Mouse (Mus musculus) embryonic facial prominence, embryonic 14.5 days (tissue): ENCODE measurements around the gene Rapgef6. TPM values are rescaled to one million over a fixed set of nuclear protein-coding genes. Genes with fewer than 3 reads are reported as not detected.
A peak's percentile ranks its signal among the peaks of the same experiment; 100 is the strongest.

Experiments used
- ATAC-seq: fragments of 200-750 bp; cut with Nextera tagmentation; 2 replicates; pipeline ENCODE4 v1.8.0; 2017; ENCODE audit warnings: low read depth, moderate number of reproducible peaks, moderate TSS enrichment
- DNase-seq: peaks from one replicate; pipeline ENCODE4 v3.0.0-alpha.2; 2015; ENCODE audit warnings: low spot score
- H3K27ac ChIP-seq: fragments of 300-500 bp; sonication (generic); replicated peaks from 2 replicates; pipeline ENCODE4 v1.5.1; 2014; ENCODE audit warnings: low read depth, mild to moderate bottlenecking, low read length, moderate library complexity
- H3K27me3 ChIP-seq: fragments of 300-500 bp; sonication (generic); replicated peaks from 2 replicates; pipeline ENCODE4 v1.6.1; 2014; ENCODE audit warnings: low read length; ENCODE audit not compliant: control insufficient read depth, insufficient read depth
- H3K36me3 ChIP-seq: fragments of 300-500 bp; sonication (generic); 2 replicates; pipeline ENCODE4 v1.6.1; 2014; ENCODE audit warnings: low read length, mixed read lengths; ENCODE audit not compliant: control insufficient read depth, insufficient read depth
- H3K4me1 ChIP-seq: fragments of 300-500 bp; sonication (generic); 2 replicates; pipeline ENCODE4 v1.6.1; 2014; ENCODE audit warnings: antibody characterized with exemption, low read length; ENCODE audit not compliant: control insufficient read depth, insufficient read depth
- H3K4me2 ChIP-seq: fragments of 300-500 bp; sonication (generic); 2 replicates; pipeline ENCODE4 v1.6.1; 2014; ENCODE audit warnings: low read depth, mild to moderate bottlenecking, low read length, moderate library complexity, mixed read lengths
- H3K4me3 ChIP-seq: fragments of 300-500 bp; sonication (generic); 2 replicates; pipeline ENCODE4 v1.5.1; 2014; ENCODE audit warnings: low read depth, mild to moderate bottlenecking, low read length
- H3K9ac ChIP-seq: fragments of 300-500 bp; sonication (generic); 2 replicates; pipeline ENCODE4 v1.6.1; 2014; ENCODE audit warnings: low read depth, mild to moderate bottlenecking, low read length, moderate library complexity, mixed read lengths
- H3K9me3 ChIP-seq: fragments of 300-500 bp; sonication (generic); 2 replicates; pipeline ENCODE4 v1.6.1; 2016; ENCODE audit warnings: low read length; ENCODE audit not compliant: control insufficient read depth
- WGBS: fragments of 180-500 bp; shearing (Covaris S2); extraction: QIAGEN DNeasy Blood & Tissue Kit; methylation state at CpG from one replicate; pipeline ENCODE4 v1.1.7; 2014; 5-methylcytosine and 5-hydroxymethylcytosine counted together
- polyA plus RNA-seq: library from polyadenylated mRNA; unstranded; fragments of >200 nt; fragmentation: Nextera tagmentation; extraction: Ambion mirVana; gene quantifications from 2 replicates; pipeline ENCODE4 v1.2.1, GENCODE M21; 2014

Rapgef6 gene
- polyA plus RNA-seq, 1 experiment from 2014 or later: 24.0 TPM

DNA sequence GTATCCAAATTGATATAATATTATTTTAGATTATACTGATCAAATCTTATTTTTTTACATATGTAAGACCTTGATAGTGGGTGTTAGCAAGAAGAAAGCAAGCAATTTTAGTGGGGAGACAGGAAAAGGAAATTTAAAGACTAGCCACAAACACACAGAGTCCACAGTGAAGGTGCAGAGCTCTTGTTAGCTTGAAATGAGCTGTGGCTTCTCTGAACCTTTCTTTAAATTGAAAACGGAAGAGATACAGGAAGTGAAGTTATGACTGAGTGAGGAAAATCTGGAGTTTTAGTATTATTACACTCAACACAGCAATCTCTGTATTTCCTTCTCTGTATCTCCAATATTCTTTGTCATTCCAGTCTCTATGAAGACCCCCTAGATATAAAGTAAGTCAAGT lies 104.3 kb downstream of the Rapgef6 start:
- H3K27ac ChIP-seq: no peak overlapping the region
- peaks cover 14% of the 10 kb centered on the region for H3K36me3 ChIP-seq
- H3K9ac ChIP-seq: no peak overlapping the region
- 89% methylated on average over 1 of the region's 1 CpGs for WGBS
- H3K4me3 ChIP-seq: no peak overlapping the region
- no peaks in the 10 kb centered on the region for H3K4me1 ChIP-seq
- no peaks in the 10 kb centered on the region for H3K9me3 ChIP-seq
- ATAC-seq (no peak), DNase-seq (no peak)
- no peak overlapping the region for H3K4me2 ChIP-seq
- no peaks in the 10 kb centered on the region for H3K27me3 ChIP-seq

DNA sequence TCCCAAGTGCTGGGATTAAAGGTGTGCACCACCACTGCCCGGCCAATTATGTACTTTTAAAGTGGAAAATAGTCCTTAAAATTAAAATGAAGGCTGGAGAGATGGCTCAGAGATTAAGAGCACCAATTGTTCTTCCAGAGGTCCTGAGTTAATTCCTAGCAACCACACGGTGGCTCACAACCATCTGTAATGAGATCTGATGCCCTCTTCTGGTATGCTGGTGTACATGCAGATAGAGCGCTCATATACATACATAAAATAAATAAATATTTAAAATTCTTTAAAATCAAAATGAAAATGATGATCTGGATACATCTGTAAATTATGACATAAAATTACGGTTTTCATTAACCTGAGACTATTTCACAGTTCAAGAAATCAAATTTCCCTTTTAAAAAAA lies 123.8 kb downstream of the Rapgef6 start:
- no peaks in the 10 kb centered on the region for H3K4me1 ChIP-seq
- H3K36me3 ChIP-seq: peaks cover 8% of the 10 kb centered on the region; the same call in 1 of the 2 replicates
- ATAC-seq (no peak), DNase-seq (no peak)
- WGBS: 96% methylated on average over 4 of the region's 4 CpGs
- H3K9me3 ChIP-seq: no peaks in the 10 kb centered on the region
- no peak overlapping the region for H3K9ac ChIP-seq
- no peak overlapping the region for H3K4me2 ChIP-seq
- no peak overlapping the region for H3K4me3 ChIP-seq
- H3K27ac ChIP-seq: no peak overlapping the region
- no peaks in the 10 kb centered on the region for H3K27me3 ChIP-seq

DNA sequence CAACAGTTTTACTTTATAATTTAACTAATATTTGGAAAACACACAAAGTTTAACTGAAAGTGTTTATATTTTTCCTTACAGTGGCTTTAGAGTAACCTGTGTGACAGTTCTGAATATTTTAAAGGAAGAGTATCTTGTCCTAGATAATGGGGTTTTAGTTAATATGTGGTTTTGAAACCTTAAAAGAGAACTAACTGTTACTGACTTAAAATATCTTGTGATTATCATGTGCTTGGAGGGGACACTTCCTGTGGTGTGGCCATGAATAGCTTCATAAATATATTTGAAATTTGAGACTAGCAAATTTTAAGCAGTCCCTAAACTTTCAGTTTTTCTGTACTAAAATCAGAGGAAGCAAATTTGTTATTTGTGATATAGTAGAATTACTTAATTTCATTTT lies 125.9 kb downstream of the Rapgef6 start:
- H3K27ac ChIP-seq: no peak overlapping the region
- DNase-seq (no peak), ATAC-seq (no peak)
- H3K36me3 ChIP-seq: peaks cover 9% of the 10 kb centered on the region; the same call in 1 of the 2 replicates
- no peaks in the 10 kb centered on the region for H3K27me3 ChIP-seq
- H3K9me3 ChIP-seq: no peaks in the 10 kb centered on the region
- H3K4me2 ChIP-seq: no peak overlapping the region
- H3K4me1 ChIP-seq: no peaks in the 10 kb centered on the region
- no peak overlapping the region for H3K4me3 ChIP-seq
- no peak overlapping the region for H3K9ac ChIP-seq

DNA sequence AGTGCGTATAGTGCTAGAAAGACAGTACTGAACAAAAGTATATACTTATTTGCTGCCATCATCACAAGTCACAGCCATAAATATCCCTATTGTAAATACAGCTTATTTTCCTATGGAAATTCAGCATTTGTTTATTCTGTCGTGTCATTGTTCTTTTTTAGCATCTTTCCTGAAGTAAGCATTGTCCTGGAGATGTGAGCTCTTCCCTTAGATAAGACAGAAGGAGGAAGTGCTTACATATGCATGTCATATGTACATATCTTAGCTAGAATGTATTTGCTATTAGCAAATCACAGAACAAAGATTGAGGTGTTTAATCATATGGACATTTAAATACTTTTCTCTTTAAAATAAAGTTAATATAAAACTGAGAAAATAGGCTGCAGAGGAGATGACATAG lies 132.8 kb downstream of the Rapgef6 start:
- H3K9ac ChIP-seq: no peak overlapping the region
- H3K36me3 ChIP-seq: peaks cover 26% of the 10 kb centered on the region
- 86% methylated on average over 2 of the region's 2 CpGs for WGBS
- no peaks in the 10 kb centered on the region for H3K27me3 ChIP-seq
- no peaks in the 10 kb centered on the region for H3K4me1 ChIP-seq
- DNase-seq (no peak), ATAC-seq (no peak)
- no peak overlapping the region for H3K27ac ChIP-seq
- H3K9me3 ChIP-seq: no peaks in the 10 kb centered on the region
- no peak overlapping the region for H3K4me2 ChIP-seq
- no peak overlapping the region for H3K4me3 ChIP-seq

DNA sequence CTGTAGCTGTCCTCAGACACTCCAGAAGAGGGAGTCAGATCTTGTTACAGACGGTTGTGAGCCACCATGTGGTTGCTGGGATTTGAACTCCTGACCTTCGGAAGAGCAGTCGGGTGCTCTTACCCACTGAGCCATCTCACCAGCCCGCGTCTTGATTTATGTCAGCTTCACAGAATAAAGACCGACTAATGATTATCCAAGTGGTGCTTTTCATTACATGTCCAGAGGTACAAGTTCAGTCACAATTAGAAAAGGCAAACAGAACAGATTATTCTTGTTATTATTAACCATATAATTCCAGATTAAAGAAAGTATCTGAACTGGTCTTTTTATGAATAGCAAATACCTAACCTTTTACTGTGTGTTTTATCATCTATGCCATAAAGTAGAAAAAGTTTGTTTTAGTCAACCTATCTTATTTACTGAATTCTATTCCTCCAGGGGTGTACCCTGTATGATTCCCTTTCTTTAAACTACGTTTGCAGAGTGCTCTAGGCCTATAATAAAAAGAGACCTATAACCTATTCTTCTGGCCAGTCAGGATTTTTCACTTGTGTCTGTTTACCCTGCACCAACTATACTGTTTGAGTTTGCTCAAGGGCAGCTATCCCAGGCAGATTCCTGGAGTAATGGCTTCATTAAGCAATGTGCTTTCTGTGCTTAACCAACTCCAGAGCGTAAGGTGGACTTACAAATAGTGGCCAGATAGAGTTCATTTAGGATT lies 151.1 kb downstream of the Rapgef6 start:
- H3K4me2 ChIP-seq: no peak overlapping the region
- WGBS: 77% methylated on average over 8 of the region's 8 CpGs
- H3K4me1 ChIP-seq: no peaks in the 10 kb centered on the region
- no peaks in the 10 kb centered on the region for H3K27me3 ChIP-seq
- H3K4me3 ChIP-seq: no peak overlapping the region
- ATAC-seq (no peak), DNase-seq (no peak)
- H3K9me3 ChIP-seq: no peaks in the 10 kb centered on the region
- H3K36me3 ChIP-seq: peaks cover 13% of the 10 kb centered on the region; the same call in 1 of the 2 replicates
- H3K9ac ChIP-seq: no peak overlapping the region
- H3K27ac ChIP-seq: no peak overlapping the region

DNA sequence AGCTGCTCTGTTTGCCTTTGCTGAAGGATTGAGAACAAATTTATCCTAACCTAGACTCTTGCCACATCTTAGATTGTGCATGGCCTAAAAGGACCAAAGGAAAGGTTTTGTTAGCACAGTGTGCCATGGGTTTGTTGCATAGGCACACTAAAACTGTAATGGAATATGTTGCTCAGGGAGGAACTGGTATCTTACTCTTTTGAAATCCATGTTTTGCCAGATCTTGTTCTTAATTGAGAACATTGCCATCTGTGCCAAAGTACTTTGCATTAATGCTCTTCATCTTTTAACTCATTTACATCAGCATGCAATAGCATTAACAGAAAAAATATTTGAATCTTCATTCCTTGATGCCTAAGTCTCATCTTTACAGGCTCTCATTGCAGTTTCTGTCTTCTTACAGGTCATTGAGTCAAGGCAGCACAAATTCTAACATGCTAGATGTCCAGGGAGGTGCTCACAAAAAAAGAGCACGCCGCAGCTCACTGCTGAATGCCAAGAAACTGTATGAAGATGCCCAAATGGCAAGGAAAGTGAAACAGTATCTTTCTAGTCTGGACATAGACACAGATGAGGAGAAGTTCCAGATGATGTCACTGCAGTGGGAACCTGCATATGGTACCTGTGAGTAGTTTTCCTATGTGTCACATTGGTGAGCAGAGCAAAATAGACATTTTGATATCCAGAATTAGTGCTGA lies 153.3 kb downstream of the Rapgef6 start:
- Histone ChIP-seq H3K4me3 (no peak overlapping the region), H3K4me1 (no peaks in the 10 kb centered on the region), H3K27me3 (no peaks in the 10 kb centered on the region), H3K4me2 (no peak overlapping the region), H3K9ac (no peak overlapping the region), H3K27ac (no peak overlapping the region), H3K36me3 (peaks cover 28% of the 10 kb centered on the region), H3K9me3 (no peaks in the 10 kb centered on the region)
- 100% methylated on average over 2 of the region's 2 CpGs for WGBS
- ATAC-seq (no peak), DNase-seq (no peak)

DNA sequence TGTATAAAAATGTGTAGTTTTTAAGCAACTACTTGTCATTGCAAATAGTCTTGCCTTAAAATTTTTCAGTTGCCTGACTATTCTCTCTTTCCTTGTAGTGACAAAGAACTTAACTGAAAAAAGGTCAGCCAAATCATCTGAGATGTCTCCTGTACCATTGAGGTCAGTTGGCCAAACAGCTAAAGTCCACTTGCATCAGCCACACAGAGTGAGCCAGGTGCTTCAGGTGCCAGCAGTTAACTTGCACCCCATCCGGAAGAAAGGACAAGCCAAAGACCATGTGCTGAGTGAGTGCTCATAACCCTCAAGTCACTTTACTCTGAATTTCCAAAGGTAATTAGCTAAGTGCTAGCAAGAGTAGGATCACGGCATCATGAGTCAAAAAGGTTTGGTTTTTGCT lies 156.5 kb downstream of the Rapgef6 start:
- H3K4me1 ChIP-seq: no peaks in the 10 kb centered on the region
- DNase-seq (no peak), ATAC-seq (no peak)
- WGBS: 90% methylated on average over 2 of the region's 2 CpGs
- peaks cover 35% of the 10 kb centered on the region for H3K36me3 ChIP-seq
- H3K4me2 ChIP-seq: no peak overlapping the region
- no peaks in the 10 kb centered on the region for H3K27me3 ChIP-seq
- no peaks in the 10 kb centered on the region for H3K9me3 ChIP-seq
- no peak overlapping the region for H3K9ac ChIP-seq
- H3K27ac ChIP-seq: no peak overlapping the region
- H3K4me3 ChIP-seq: no peak overlapping the region

DNA sequence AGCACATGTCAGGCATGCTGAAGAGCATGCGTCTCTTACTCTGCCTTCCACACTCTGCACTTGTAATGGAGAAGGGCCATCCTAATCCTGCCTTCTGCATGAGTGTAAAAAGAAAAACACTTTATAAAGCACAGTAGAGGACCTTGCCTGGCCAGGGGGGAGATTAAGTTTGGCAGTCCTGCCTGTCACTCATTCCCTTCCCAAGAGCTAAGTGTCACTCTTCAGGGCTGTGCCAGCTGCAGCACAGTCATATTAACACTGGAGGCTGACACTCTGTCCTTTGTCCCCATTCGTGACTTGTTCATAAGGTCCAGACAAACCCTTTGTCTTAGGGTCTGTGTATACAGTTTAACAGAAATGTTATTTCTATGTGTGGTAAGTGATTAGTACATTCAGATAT lies 162.2 kb downstream of the Rapgef6 start:
- H3K4me1 ChIP-seq: no peaks in the 10 kb centered on the region
- no peak overlapping the region for H3K4me2 ChIP-seq
- no peaks in the 10 kb centered on the region for H3K27me3 ChIP-seq
- H3K4me3 ChIP-seq: no peak overlapping the region
- DNase-seq (peak; percentile 21), ATAC-seq (peak; percentile 86)
- peaks cover 30% of the 10 kb centered on the region for H3K36me3 ChIP-seq
- no peak overlapping the region for H3K9ac ChIP-seq
- no peak overlapping the region for H3K27ac ChIP-seq
- WGBS: 78% methylated on average over 2 of the region's 2 CpGs
- no peaks in the 10 kb centered on the region for H3K9me3 ChIP-seq

DNA sequence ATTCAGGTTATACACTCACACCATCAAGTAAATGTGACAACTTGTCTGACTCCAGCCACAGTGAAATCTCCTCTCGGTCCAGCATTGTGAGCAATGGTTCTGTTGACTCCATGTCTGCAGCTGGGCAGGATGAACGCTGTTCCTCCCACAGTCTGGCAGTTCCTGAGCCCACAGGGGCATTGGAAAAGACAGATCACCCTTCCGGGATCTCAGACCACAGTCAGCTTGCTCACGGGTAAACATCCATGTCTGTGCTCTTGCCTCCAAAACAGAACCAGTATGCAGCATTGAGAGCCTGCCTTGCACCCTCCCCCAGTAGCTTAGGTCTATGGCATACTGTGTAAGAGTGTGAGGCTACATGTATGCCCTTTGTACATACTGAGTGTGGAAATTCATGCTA lies 167.5 kb downstream of the Rapgef6 start:
- Histone ChIP-seq H3K9me3 (no peaks in the 10 kb centered on the region), H3K4me2 (no peak overlapping the region), H3K27me3 (no peaks in the 10 kb centered on the region), H3K9ac (no peak overlapping the region), H3K4me3 (no peak overlapping the region), H3K4me1 (no peaks in the 10 kb centered on the region), H3K27ac (no peak overlapping the region), H3K36me3 (peaks cover 39% of the 10 kb centered on the region)
- 76% methylated on average over 4 of the region's 4 CpGs for WGBS
- DNase-seq: no peak
- no peak for ATAC-seq
